Mouse (Mus musculus) mouse embryonic stem cell (cell line): ENCODE data around the gene Eif5a.
"Not testable (repeated sequence)": the region's sequence is repeated elsewhere in the genome, so short reads cannot be mapped to it uniquely, and the experiment has no call there.

Experiments
- in situ Hi-C, 2 experiments: fragments of 300-500 bp; cut with MboI; formaldehyde crosslinking; loops; 1 replicate in 1 of 2; 3 replicates in 1 of 2; pipeline ENCODE4 v1.14.3; 2019 to 2020; ENCODE audit warnings: low sequenced_read_pairs in 2 of 2, low pct_unique_long_range_greater_than_20kb in 1 of 2, mixed read lengths in 1 of 2; ENCODE audit not compliant: unreplicated experiment in 1 of 2

Gene Eif5a

DNA sequence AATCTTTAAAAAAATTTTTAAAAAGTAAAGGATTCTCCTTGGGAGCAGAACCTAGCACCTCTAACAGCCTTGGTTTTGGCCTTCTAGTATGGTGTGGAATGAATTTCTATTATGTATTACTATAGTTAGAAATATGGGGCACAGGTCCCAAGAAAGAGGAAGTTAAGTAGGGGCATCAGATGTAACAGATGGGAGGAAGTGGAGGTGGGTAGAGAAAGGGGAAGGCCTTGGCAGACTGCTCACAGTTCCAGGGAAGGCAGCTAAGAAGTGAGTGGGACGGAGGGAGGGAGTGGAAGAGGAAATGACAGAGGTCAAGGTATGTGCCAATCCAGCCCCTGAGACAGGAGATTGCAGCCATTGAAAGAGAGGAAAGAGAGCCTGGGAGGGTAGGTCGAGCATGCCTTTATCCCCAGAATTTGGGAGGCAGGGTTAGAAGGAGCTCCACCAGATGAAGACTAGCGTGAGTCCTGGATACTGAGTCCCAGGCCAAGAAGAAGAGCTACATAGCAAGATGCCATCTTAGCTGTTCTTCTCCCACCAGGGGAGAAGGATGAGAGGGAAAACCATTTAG is 9.3 kb upstream of the Eif5a start:
- in situ Hi-C loops = no loop called here

DNA sequence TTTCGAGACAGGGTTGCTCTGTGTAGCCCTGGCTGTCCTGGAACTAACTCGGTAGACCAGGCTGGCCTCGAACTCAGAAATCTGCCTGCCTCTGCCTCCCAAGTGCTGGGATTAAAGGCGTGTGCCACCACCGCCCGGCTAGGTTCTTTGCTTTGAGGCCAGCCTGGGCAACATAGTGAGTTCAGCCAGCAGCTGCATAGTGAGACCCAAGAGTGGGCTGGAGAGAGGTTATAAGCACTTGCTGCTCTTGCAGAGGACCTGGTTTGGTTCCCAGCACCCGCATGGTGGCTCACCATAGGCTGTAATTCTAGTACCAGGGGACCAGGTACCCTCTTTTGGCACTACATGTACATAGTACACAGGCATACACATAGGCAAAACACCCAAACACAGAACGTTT is 8.4 kb upstream of the Eif5a start:
- in situ Hi-C loops = not testable (repeated sequence)

DNA sequence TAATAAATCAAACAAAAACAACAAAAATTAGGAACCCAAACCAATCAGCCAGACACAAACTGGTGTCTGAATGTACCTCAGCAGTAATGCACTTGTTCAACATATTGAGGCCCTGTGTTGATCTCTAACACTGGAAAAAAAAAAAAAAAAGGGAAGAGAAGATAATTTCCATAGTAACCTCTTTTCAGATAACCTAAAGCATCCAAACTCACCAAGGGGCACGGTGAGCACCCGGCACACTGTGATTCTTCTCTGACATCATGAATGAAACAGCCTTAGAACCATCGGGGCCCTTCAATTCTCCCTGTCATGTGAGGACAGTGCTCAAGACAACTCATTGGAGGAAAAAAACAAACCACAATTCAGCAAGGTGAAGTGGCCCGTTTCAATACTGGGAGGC is 8.0 kb upstream of the Eif5a start:
- in situ Hi-C loops = no loop called here

DNA sequence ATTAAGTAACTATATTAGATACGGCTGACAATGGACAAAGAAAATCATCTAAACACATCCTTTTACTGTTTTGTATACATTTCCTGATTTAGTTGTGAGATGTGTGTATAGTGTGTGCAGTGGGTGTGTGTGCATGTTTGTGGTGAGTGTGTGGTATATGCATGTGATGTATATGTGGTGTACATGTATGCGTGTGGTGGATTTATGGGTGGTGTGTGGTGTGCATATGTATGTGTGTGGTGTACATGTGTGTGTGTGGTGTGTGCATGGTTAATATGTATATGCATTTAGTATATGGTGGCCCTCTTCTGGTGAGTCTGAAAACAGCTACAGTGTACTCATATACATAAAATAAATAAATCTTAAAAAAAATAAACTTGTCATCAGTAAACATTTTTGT is 5.7 kb upstream of the Eif5a start:
- in situ Hi-C loops = no loop called here

DNA sequence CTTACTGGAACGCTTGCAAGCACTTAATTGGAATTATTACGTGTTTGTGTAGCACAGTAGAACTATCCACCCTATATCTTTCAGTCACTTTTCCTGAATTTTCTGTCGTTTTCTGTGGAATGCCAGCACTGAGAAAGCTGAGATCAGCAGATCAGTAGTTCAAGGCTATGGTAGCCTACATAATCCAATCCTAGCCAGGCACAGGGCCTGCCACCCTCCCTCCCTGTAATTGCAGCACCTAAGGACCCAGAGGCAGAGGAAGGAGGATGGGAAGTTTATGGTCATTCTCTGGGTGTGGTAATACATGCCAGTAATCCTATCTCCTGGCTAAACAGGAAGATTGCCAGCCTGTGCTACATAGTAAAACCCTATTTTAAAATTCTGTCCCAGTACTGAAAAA is 1.0 kb upstream of the Eif5a start:
- in situ Hi-C loops = no loop called here

DNA sequence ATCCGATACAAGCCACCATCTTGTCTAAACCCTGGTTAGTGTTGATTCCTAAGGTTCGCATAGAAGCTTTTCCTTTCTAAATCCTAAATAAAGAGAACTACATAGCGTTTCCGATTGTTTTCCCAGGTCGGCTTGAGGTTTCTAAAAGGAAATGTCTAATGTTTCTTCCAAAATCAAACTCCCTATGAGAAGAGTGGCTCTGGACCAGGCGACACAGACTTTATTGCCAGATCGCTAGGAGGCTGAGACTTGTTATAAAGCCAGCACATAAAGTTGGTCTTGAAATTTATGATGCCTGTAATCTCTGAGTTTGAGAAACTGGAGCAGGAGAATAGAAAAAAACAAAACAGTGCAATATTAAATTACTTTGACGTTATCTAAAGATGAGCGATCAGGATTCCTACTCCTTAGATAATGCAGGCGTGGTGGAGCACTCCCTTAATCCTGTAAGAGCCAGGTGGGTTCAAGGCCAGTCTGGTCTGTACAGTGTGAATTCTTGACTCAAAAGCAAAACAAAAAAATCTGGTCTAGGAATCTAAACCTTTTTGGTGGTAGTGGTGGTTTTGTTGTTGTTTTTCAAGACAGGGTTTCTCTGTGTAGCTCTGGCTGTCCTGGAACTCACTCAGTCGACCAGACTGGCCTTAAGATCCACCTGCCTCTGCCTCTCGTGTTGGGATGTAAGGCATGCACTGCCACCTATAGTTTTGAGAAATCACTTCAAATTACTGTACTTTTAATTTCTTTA is 426 bp upstream of the Eif5a start:
- in situ Hi-C loops = no loop called here

DNA sequence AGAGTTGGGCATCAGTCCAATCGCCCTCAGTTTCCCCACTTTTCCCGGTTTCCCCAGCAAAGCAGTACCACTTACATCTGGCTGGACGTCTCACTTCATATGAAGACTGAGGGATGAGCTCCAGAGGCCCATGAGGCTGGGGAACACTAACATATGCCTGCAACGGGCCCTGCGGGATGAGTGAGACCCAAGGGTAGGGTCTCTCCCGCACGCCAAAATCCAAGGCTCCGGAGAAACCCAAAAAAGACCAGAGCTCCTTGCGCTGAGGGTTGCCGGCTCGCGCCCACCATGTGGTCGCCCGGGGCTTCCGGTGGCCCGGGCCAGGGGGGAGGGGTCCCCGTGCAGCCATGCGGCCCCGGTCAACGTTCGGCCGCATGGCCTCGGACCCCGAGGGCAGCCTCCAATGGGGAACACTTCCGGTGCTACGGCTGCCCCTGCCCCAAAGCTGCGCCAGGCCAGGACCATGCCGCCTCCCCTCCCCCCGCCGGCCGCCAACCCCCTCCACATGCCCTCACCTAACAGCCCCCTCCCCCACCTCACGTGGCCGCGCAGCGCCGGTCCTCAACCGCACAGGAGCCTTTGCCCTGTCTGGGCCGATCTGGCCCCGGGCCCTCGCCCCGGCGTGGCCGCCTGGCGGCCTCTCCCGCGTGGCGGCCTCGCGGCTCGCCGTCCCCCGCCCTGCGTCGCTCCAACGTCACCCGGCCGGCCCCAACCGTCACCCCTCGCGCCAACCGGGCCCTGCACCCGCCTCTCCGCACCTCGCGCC is 1.3 kb downstream of the Eif5a start:
- in situ Hi-C loops = no loop called here

DNA sequence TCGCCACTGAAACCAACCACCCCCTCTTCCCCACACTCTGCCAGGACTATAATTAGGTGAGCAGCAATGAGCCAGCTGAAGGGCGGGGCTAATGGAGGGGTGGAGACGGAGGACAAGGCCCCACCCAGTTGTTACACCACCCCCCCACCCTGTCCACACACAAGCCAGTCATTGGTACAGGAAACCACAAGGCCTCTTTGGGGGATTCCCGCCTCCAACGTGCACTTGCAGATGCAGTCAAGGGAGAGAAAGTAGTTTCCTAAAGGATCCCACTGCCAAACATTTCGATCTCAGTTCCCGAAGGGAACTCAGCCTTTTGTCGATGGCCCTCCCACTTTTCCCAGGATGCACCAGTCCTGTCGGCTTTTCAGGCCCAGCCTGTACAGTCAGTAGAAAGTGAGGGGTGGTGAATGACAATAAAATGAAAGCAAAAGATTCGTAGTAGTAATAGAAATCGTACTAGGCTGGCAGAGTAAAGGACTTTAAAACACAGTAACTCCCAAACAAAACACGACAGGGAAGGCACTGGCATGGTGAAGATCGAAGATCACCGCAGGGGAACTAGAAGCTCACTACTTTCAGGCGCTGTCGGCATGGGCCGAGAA is 2.0 kb downstream of the Eif5a start:
- in situ Hi-C loops = no loop called here

DNA sequence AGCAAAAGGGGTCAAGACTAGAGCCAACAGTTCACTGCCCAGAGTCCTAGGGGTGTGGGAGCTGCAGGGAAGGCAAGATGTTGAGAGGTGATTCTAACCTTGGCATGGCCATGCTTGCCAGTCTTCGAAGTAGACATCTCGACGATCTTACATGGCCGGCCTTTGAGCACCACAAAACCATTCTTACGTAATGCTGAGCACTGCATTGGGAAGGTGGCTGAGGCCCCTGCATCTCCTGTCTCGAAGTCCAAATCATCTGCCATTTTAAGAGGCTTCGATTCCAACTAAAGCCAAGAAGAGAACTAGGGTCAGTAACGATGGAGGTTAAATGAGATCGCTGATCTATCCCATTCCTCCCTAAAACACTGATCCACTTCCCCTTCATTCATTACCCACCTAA is 2.7 kb downstream of the Eif5a start:
- in situ Hi-C loops = no loop called here

DNA sequence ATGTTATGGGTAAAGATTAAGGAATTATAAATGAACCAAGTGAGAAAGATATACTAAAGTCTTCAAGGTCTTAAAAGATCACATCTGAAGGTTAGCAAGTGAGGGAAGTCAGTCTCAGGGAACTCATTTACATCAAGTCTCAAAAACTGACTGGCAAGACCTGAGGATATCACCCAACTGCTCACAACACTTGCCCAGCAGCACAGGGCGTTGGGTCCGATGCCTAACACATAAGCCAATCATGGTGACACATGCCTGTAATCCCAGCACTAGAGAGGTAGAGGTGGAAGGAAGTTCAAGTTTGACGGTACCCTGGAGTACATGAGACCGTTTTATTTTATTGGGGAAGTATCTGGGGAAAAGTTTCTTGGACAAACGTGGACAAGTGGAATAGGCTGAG is 3.6 kb downstream of the Eif5a start:
- in situ Hi-C loops = no loop called here

DNA sequence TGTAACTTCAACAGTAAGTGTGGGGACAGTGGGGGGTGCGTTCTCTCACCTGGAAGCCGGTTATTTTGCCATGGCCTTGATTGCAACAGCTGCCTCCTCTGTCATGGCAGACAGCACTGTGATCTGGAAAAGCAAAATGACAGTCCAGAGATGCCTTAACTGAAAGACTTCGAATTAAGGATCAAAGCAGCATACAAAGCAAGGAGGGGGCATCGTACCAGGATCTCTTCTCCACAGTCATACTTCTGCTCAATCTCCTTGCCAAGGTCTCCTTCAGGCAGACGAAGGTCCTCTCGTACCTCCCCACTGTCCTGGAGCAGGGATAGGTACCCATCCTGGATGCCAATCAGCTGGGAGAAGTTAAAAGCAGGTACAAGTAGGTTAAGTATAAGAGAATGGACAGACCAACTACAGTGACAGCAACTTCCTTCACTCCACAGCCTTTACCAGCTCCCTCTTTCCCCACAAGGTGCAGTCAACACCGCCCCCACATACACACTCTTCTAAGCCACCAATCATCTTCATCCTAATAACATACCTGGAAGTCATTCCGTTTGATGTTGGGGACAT is 4.3 kb downstream of the Eif5a start:
- in situ Hi-C loops = no loop called here

DNA sequence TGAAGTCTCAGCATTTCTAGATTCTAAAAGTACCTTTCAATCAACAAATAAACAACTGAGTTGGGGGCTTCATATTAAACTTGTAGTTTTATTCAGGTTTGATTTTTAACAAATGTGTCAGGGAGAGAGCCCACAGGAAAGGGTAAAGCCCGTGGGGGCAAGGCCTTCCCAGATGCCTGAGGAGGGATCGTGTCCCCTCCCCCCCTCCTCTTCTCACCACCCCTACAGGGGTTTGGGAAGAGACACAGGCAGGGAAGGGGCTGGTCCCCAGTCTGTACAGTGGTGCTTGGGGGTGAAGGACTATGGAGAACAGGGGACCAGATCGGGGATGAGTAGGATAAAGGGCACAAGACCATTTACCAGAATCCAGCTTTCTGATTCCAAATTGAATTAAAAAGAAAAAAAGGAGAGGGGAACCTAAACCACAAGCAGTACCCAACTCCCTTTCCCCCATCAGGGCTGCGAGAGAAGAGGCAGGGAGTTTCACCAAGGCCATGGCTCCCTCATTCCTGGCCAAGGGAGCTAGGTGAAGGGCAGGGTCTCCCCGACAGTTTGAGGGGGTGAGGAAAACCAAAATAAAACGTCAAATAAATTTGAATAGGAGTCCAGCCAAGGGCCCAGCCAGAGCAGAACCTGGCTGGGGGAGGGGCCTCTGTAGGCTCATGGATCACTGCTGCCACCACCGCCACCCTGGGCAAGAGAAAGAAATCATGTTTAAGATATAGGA is 4.9 kb downstream of the Eif5a start:
- in situ Hi-C loops = not testable (repeated sequence)

DNA sequence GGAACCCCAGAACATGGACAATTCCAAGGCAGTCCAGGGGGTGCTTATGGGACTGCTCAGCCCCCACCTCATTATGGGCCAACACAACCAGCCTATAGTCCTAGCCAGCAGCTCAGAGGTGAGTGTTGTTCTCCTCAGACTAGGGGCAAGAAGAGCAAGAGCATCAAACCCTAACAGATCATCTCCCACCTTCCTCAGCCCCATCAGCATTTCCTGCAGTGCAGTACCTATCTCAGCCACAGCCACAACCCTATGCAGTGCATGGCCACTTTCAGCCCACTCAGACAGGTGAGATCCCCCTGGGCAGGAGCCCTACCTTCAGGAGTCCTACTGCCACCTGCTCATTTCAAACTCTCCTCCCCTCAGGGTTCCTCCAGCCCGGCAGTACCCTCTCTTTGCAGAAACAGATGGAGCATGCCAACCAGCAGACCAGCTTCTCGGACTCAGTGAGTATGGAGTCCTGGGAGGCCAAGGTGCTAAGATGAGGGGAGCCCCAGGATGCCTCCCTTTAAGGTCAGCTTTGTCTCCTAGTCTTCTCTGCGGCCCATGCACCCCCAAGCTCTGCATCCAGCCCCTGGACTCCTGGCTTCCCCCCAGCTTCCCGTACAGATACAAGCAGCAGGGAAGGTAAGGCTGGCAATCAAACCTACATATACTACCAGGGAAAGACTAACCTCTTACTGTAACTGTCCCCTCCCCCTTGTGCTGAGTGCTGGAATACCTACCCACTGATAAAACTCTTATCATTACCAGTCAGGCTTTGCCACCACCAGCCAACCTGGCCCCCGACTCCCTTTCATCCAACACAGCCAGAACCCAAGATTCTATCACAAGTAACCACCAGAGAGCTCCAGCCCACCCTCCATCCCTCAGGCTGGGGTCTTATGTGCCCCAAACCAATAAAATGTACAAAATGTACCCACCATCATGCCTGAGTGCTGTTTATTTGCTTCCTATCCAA is 5.8 kb downstream of the Eif5a start:
- in situ Hi-C loops = no loop called here

DNA sequence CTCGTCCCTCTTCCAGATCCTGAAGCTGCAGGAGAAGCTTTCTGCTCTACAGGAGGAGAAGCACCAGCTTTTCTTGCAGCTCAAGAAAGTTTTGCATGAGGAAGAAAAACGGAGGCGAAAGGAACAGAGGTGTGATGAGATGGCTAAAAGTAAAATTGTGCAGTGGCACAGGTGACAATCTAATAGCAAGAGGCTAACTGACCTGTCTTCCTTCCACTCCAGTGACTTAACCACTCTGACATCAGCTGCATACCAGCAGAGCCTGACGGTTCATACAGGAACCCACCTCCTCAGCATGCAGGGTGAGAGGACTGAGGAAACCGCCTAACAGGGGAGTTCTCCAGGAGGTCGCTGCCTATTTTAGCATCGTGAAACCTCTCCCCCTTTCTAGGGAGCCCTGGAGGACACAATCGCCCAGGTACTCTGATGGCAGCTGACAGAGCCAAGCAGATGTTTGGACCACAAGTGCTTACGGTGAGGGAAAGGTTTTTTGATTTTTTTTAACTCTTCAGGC is 6.8 kb downstream of the Eif5a start:
- in situ Hi-C loops = no loop called here

DNA sequence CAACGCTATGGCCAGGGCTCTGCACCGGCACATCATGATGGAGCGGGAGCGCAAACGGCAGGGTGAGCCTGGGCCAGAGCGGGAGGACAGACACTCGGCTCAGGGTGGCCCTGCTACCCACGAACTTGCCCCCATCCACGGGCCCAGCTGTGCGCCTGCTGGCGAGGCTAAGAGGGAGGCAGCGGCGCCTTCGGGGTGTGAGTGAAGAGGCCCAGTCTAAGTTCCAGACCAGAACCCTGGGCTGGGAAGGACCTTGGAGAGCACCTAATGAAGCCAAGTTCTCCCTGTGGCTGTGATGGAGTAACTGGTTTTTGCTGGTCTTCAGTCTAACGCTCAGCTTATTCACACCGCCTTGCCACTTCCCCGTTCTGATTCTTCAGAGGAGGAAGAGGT is 7.4 kb downstream of the Eif5a start:
- in situ Hi-C loops = no loop called here

DNA sequence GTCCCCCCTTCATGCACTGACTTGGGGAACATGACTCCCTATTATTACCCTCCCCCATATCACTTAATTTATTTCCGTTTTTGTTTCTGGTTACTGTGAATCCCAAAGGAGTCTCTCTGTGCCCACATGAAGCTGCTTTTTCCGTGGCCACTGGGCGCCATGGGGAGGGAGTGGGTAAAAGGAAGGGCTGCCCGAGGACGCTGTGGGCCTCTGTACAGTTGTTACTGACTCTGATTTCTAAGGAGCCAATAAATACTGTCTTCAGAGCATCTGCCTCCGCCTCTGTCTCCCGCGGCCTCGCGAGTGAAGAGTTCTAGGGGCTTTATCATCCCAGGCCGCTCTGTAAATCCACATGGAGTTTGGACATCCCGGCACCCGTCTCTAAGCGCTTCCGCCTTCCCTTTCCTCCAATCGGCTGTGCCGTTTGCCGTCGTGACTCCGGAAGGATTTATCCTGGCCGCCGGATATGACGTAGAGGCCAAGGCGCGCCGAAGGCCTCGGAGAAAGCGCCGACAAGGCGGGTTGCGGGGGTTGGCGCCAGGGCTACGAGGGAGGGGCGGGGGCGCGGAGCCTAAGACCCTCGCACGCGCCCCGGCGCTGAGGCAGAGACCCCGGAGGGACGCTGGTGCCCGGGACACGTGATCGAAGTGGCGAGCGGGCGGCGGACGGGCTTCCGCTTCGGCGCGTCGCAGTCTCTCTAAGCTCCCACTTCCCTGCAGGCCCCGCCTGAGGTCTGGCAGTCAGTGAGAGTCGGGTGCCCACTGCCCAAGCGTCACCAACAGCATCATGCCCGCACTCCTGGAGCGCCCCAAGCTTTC is 8.0 kb downstream of the Eif5a start, which contains the start of gene Gps2:
Gene Gps2, plus strand, starts transcription at position 335 of the 818 bp plus-strand sequence.
- in situ Hi-C loops = no loop called here
